Mouse (Mus musculus) lung, postnatal 0 days (tissue): ENCODE measurements around the gene Gm20388.

ENCODE experiments used
- CTCF ChIP-seq: IDR thresholded peaks from 2 replicates; pipeline ENCODE4 v1.5.1; 2016; ENCODE audit warnings: antibody characterized with exemption, mild to moderate bottlenecking
- EP300 ChIP-seq: IDR thresholded peaks from 2 replicates; pipeline ENCODE4 v1.6.1; 2016; ENCODE audit warnings: antibody characterized with exemption, mild to moderate bottlenecking, control low read depth

DNA sequence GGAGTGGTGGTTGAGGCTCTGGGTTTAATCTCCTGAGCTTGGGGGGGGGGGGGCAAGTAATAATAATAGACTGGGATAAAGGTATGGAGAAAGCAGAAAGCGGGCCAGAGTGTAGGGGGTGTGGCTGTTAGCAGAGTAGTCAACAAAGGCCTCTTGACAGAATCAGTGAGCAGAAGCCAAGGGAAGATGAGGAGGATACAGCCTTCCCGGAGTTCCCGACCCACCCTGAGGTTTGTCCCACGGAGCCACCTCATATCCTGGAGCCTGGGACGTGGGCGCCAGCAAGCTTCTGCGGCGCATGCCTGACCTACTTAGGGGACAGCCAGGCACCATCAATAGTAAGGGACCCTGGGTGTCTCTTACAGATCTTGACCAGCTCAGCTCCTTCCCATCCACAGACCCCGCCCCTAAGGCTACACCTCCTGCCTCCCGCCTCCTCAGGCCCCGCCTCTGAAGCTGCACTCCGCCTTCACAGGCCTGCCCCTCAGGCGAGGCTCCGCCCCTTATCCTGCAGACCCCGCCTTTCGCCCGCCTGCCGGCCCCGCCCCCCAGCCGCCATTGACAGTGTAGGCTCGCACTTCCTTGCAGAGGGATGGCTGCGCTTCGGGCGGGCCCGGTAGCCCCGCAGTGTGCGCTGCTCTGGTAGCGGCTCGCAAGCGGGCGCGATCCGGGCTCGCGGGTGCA, 48.8 kb upstream of the Gm20388 start, which contains the start of gene Klhl36:
- TF ChIP-seq CTCF (no peak), EP300 (no peak)
